Mouse (Mus musculus) liver, embryonic 16.5 days (tissue): Measurements from ENCODE around the gene Nudt1. TPM values are rescaled to one million over a fixed set of nuclear protein-coding genes. Genes with fewer than 3 reads are reported as not detected.
"Not testable (repeated sequence)": the region's sequence is repeated elsewhere in the genome, so short reads cannot be mapped to it uniquely, and the experiment has no call there.

Source experiments
- ATAC-seq: fragments of 200-750 bp; cut with Nextera tagmentation; 2 replicates; pipeline ENCODE4 v1.8.0; 2017; ENCODE audit warnings: low read depth, mild to moderate bottlenecking, moderate number of reproducible peaks, moderate library complexity
- H3K27ac ChIP-seq: fragments of 300-500 bp; sonication (generic); 2 replicates; pipeline ENCODE4 v1.5.1; 2014; ENCODE audit warnings: mild to moderate bottlenecking, low read length
- H3K27me3 ChIP-seq: fragments of 300-500 bp; sonication (generic); 2 replicates; pipeline ENCODE4 v1.6.1; 2014; ENCODE audit warnings: low read depth, low read length, mixed read lengths; ENCODE audit not compliant: control insufficient read depth, insufficient read depth
- H3K36me3 ChIP-seq: fragments of 300-500 bp; sonication (generic); 2 replicates; pipeline ENCODE4 v1.6.1; 2014; ENCODE audit warnings: mild to moderate bottlenecking; ENCODE audit not compliant: control insufficient read depth, insufficient read depth
- H3K4me1 ChIP-seq: fragments of 300-500 bp; sonication (generic); 2 replicates; pipeline ENCODE4 v1.6.1; 2014; ENCODE audit warnings: low read depth, low read length, mixed read lengths; ENCODE audit not compliant: control insufficient read depth
- H3K4me2 ChIP-seq: fragments of 300-500 bp; sonication (generic); 2 replicates; pipeline ENCODE4 v1.6.1; 2014; ENCODE audit warnings: low read depth, low read length, mixed read lengths
- H3K4me3 ChIP-seq: fragments of 300-500 bp; sonication (generic); 2 replicates; pipeline ENCODE4 v1.5.1; 2014; ENCODE audit warnings: low read depth, mild to moderate bottlenecking, low read length
- H3K9ac ChIP-seq: fragments of 300-500 bp; sonication (generic); 2 replicates; pipeline ENCODE4 v1.6.1; 2014; ENCODE audit warnings: low read depth, low read length
- H3K9me3 ChIP-seq: fragments of 300-500 bp; sonication (generic); replicated peaks from 2 replicates; pipeline ENCODE4 v1.6.1; 2016; ENCODE audit warnings: low read length; ENCODE audit not compliant: control insufficient read depth
- WGBS: fragments of 180-500 bp; shearing (Covaris S2); extraction: QIAGEN DNeasy Blood & Tissue Kit; methylation state at CpG from one replicate; pipeline ENCODE4 v1.1.7; 2014; ENCODE audit not compliant: insufficient replicate concordance; 5-methylcytosine and 5-hydroxymethylcytosine counted together
- polyA plus RNA-seq: library from polyadenylated mRNA; unstranded; fragments of >200 nt; fragmentation: Nextera tagmentation; extraction: Ambion mirVana; gene quantifications from 2 replicates; pipeline ENCODE4 v1.2.1, GENCODE M21; 2015

The Nudt1 gene
- polyA plus RNA-seq, 1 experiment from 2014 or later: 19.0 TPM

GRCm38 (mm10) chr5:140350731-140351497, 29.5 kb downstream of the Nudt1 start:
- Histone ChIP-seq H3K27ac (no peak overlapping the region), H3K9ac (no peak overlapping the region), H3K4me2 (no peak overlapping the region), H3K4me3 (no peak overlapping the region), H3K9me3 (no peaks in the 10 kb centered on the region), H3K4me1 (no peaks in the 10 kb centered on the region), H3K27me3 (no peaks in the 10 kb centered on the region), H3K36me3 (peaks cover 15% of the 10 kb centered on the region; the same call in 1 of the 2 replicates)
- 68% methylated on average over 8 of the region's 8 CpGs for WGBS
- ATAC-seq: no peak

- 78% methylated on average over 6 of the region's 6 CpGs for WGBS
- H3K36me3 ChIP-seq: peaks cover 15% of the 10 kb centered on the region; the same call in 1 of the 2 replicates
- ATAC-seq: no peak
These were observed 30.9 kb downstream of the Nudt1 start for GRCm38 (mm10) chr5:140352352-140352751.

GRCm38 (mm10) chr5:140355934-140356333, 34.5 kb downstream of the Nudt1 start:
- H3K27me3 ChIP-seq: no peaks in the 10 kb centered on the region
- H3K4me2 ChIP-seq: no peak overlapping the region
- peaks cover 18% of the 10 kb centered on the region for H3K36me3 ChIP-seq
- ATAC-seq: no peak
- 78% methylated on average over 11 of the region's 11 CpGs for WGBS
- no peak overlapping the region for H3K27ac ChIP-seq
- H3K9ac ChIP-seq: no peak overlapping the region
- H3K4me3 ChIP-seq: no peak overlapping the region
- H3K9me3 ChIP-seq: no peaks in the 10 kb centered on the region
- H3K4me1 ChIP-seq: no peaks in the 10 kb centered on the region

More at GRCm38 (mm10) chr5:140352352-140352751, 30.9 kb downstream of the Nudt1 start:
- no peaks in the 10 kb centered on the region for H3K9me3 ChIP-seq
- no peak overlapping the region for H3K4me3 ChIP-seq
- H3K9ac ChIP-seq: no peak overlapping the region
- H3K27ac ChIP-seq: no peak overlapping the region
- H3K4me1 ChIP-seq: no peaks in the 10 kb centered on the region
- H3K27me3 ChIP-seq: no peaks in the 10 kb centered on the region
- no peak overlapping the region for H3K4me2 ChIP-seq

GRCm38 (mm10) chr5:140357466-140357865, 36.0 kb downstream of the Nudt1 start:
- Histone ChIP-seq H3K4me2 (no peak overlapping the region), H3K4me3 (no peak overlapping the region), H3K4me1 (no peaks in the 10 kb centered on the region), H3K27ac (no peak overlapping the region), H3K9ac (no peak overlapping the region), H3K27me3 (no peaks in the 10 kb centered on the region), H3K36me3 (peaks cover 10% of the 10 kb centered on the region), H3K9me3 (no peaks in the 10 kb centered on the region)
- WGBS: 60% methylated on average over 3 of the region's 3 CpGs
- no peak for ATAC-seq

GRCm38 (mm10) chr5:140359930-140360674, 38.6 kb downstream of the Nudt1 start:
- Histone ChIP-seq H3K4me1 (no peaks in the 10 kb centered on the region), H3K4me2 (no peak overlapping the region), H3K4me3 (no peak overlapping the region), H3K9me3 (no peaks in the 10 kb centered on the region), H3K27ac (no peak overlapping the region), H3K27me3 (no peaks in the 10 kb centered on the region), H3K9ac (no peak overlapping the region), H3K36me3 (peaks cover 3% of the 10 kb centered on the region)
- no peak for ATAC-seq
- 67% methylated on average over 14 of the region's 14 CpGs for WGBS

GRCm38 (mm10) chr5:140364415-140364814, 43.0 kb downstream of the Nudt1 start:
- H3K9ac ChIP-seq: no peak overlapping the region
- H3K27me3 ChIP-seq: no peaks in the 10 kb centered on the region
- peaks cover 3% of the 10 kb centered on the region for H3K4me1 ChIP-seq
- no peak overlapping the region for H3K27ac ChIP-seq
- 74% methylated on average over 5 of the region's 5 CpGs for WGBS
- H3K4me3 ChIP-seq: no peak overlapping the region
- H3K4me2 ChIP-seq: no peak overlapping the region
- ATAC-seq: no peak
- no peaks in the 10 kb centered on the region for H3K9me3 ChIP-seq
- H3K36me3 ChIP-seq: peaks cover 3% of the 10 kb centered on the region

- H3K9ac ChIP-seq, H3K4me3 ChIP-seq, H3K27me3 ChIP-seq, H3K27ac ChIP-seq, ATAC-seq, H3K9me3 ChIP-seq, H3K36me3 ChIP-seq, H3K4me2 ChIP-seq: not testable (repeated sequence)
- H3K4me1 ChIP-seq: peaks cover 18% of the 10 kb centered on the region
- 80% methylated on average over 2 of the region's 2 CpGs for WGBS
These were observed 46.7 kb downstream of the Nudt1 start for GRCm38 (mm10) chr5:140368126-140368525.

GRCm38 (mm10) chr5:140368926-140369325, 47.5 kb downstream of the Nudt1 start:
- Histone ChIP-seq H3K9me3 (no peaks in the 10 kb centered on the region), H3K4me1 (peaks cover 18% of the 10 kb centered on the region), H3K9ac (no peak overlapping the region), H3K27me3 (no peaks in the 10 kb centered on the region), H3K4me3 (no peak overlapping the region), H3K4me2 (0 out of 2 replicates have a peak overlapping the region, but pooled peaks have one; percentile 5), H3K36me3 (no peaks in the 10 kb centered on the region), H3K27ac (peak overlapping the region; percentile 72)
- ATAC-seq: no peak
- 66% methylated on average over 4 of the region's 4 CpGs for WGBS

GRCm38 (mm10) chr5:140369466-140369865, 48.0 kb downstream of the Nudt1 start:
- Histone ChIP-seq H3K4me1 (peaks cover 18% of the 10 kb centered on the region), H3K36me3 (no peaks in the 10 kb centered on the region), H3K4me2 (0 out of 2 replicates have a peak overlapping the region, but pooled peaks have one; percentile 5), H3K27me3 (no peaks in the 10 kb centered on the region), H3K9ac (no peak overlapping the region), H3K9me3 (no peaks in the 10 kb centered on the region), H3K4me3 (no peak overlapping the region), H3K27ac (peak overlapping the region; percentile 72)
- ATAC-seq: peak; percentile 59
- WGBS: 58% methylated on average over 2 of the region's 2 CpGs
